Mouse (Mus musculus) forebrain, embryonic 14.5 days (tissue): ENCODE measurements at regions not wholly inside any gene's neighbourhood (a gene's known extent, or its start where the extent isn't known, plus 50 kb on each side); places are given as distances from the start of the nearest gene placed in this dataset.

Experiments used
- ATAC-seq: fragments of 200-750 bp; cut with Nextera tagmentation; 2 replicates; pipeline ENCODE4 v1.8.0; 2017; ENCODE audit warnings: mild to moderate bottlenecking, moderate library complexity
- DNase-seq: peaks from one replicate; pipeline ENCODE4 v3.0.0-alpha.2; 2015; ENCODE audit warnings: low spot score
- H3K27ac ChIP-seq: fragments of 300-500 bp; sonication (generic); 2 replicates; pipeline ENCODE4 v1.5.1; 2014; ENCODE audit warnings: low read depth, mild to moderate bottlenecking, control low read depth, low read length, moderate library complexity
- H3K27me3 ChIP-seq: fragments of 300-500 bp; sonication (generic); replicated peaks from 2 replicates; pipeline ENCODE4 v1.6.1; 2014; ENCODE audit warnings: low read length, control low read depth, mixed read lengths; ENCODE audit not compliant: control insufficient read depth, insufficient read depth
- H3K36me3 ChIP-seq: fragments of 300-500 bp; sonication (generic); 2 replicates; pipeline ENCODE4 v1.6.1; 2014; ENCODE audit warnings: low read length, control low read depth; ENCODE audit not compliant: control insufficient read depth, insufficient read depth
- H3K4me1 ChIP-seq: fragments of 300-500 bp; sonication (generic); 2 replicates; pipeline ENCODE4 v1.6.1; 2014; ENCODE audit warnings: antibody characterized with exemption, low read length, control low read depth; ENCODE audit not compliant: control insufficient read depth, insufficient read depth
- H3K4me2 ChIP-seq: fragments of 300-500 bp; sonication (generic); 2 replicates; pipeline ENCODE4 v1.6.1; 2014; ENCODE audit warnings: mild to moderate bottlenecking, control low read depth, low read length
- H3K4me3 ChIP-seq: fragments of 300-500 bp; sonication (generic); 2 replicates; pipeline ENCODE4 v1.5.1; 2014; ENCODE audit warnings: low read depth, low read length, control low read depth
- H3K9ac ChIP-seq: fragments of 300-500 bp; sonication (generic); 2 replicates; pipeline ENCODE4 v1.6.1; 2014; ENCODE audit warnings: mild to moderate bottlenecking, low read length, control low read depth, moderate library complexity
- H3K9me3 ChIP-seq: fragments of 300-500 bp; sonication (generic); replicated peaks from 2 replicates; pipeline ENCODE4 v1.6.1; 2016; ENCODE audit warnings: low read length, control low read depth, mixed read lengths; ENCODE audit not compliant: control insufficient read depth
- WGBS: fragments of 180-500 bp; shearing (Covaris S2); extraction: QIAGEN DNeasy Blood & Tissue Kit; methylation state at CpG from one replicate; pipeline ENCODE4 v1.1.7; 2014; 5-methylcytosine and 5-hydroxymethylcytosine counted together

DNA sequence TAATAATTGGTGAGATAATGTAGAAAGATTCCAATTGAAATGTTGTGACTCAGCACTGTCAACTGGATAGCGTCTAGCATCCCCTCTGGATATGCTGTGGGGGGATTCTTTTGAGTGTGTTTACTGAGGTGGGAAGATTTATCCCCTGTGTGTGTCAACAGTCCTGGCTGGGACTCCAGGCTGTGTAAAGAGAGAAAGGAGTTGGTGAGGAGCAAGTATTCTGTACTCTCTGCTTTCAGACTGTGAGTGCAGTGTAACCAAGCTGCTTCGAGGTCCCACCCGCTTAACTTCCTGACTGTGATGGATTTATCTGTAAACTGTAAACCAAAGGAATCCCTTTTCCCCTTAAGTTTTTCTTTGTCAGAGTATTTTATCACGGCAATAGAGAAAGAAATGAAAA, 175.7 kb upstream of the Gimd1 start:
- DNase-seq (no peak), ATAC-seq (no peak)
- Histone ChIP-seq H3K4me3 (no peak overlapping the region), H3K36me3 (no peaks in the 10 kb centered on the region), H3K4me1 (no peaks in the 10 kb centered on the region), H3K27me3 (no peaks in the 10 kb centered on the region), H3K4me2 (no peak overlapping the region), H3K27ac (no peak overlapping the region), H3K9me3 (no peaks in the 10 kb centered on the region), H3K9ac (no peak overlapping the region)
- WGBS = 66% methylated on average over 4 of the region's 4 CpGs

DNA sequence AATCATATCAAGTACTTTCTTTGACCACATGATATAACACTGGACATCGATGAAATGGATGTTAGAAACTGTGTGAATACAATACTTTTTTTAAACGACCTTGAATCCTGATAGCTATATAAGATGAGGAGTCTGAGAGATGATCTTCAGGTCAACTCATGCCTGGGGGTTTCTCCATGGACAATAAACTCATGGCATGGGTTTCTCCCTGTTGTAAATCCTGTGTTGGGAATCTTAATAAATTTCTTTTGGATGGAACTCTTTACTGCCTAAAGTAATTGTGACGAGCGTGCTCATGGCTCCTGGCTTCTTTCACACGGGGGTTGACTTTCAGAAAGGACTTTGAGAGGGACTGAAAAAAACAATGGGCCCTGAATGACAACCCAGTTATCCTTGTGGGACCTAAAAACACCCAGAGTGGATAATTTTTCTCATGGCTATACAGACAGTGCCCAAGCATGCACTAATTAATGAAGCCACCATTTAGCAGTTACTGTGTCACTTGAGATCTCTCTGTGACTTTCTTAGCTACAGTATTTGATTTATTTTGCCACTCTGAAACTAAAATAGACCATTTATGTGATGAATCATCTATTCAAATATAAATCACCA, 167.2 kb upstream of the Gimd1 start:
- H3K4me2 ChIP-seq = no peak overlapping the region
- no peak for DNase-seq
- H3K4me3 ChIP-seq = no peak overlapping the region
- H3K4me1 ChIP-seq = no peaks in the 10 kb centered on the region
- no peak overlapping the region for H3K27ac ChIP-seq
- ATAC-seq = no peak
- no peaks in the 10 kb centered on the region for H3K36me3 ChIP-seq
- H3K27me3 ChIP-seq = no peaks in the 10 kb centered on the region
- H3K9me3 ChIP-seq = no peaks in the 10 kb centered on the region
- H3K9ac ChIP-seq = no peak overlapping the region
- 73% methylated on average over 5 of the region's 5 CpGs for WGBS

DNA sequence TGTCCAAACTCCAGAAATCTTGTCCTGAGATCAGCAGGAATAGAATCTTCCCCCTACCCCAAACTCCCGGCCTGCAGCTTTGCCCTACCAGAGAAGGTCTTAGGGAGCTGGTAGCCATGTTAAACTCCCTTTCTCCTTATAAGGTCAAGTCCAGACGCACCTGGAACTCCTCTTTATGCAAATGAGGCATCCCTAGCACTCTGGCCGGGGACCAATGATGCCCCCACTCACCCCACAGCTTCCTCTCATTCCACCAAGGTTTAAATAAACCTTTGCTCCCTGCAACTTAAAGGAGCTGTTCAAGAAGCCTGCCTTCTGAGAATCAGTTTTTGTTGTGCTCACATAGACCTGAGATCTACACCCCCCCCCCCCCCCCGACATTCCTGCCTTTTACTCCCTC, 158.6 kb upstream of the Gimd1 start:
- WGBS = 54% methylated on average over 4 of the region's 4 CpGs

DNA sequence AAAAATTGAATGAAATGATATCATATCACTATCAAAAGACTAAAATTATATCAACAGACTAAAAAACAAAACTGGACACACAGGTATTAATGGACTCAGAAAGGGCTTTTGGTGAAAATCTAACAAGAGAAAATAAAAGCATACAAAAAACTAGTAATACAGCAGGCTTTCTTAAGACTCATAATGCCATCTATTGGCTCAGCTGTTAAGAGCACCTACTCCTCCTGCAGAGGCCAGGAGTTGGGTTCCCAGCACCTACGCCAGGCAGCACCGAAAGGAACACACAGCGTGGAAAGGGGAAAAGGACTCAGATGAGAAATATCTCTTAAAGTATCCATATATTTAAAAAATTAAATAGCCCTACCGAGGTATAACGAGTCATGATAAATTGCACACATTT, 151.9 kb upstream of the Gimd1 start:
- 92% methylated on average over 5 of the region's 5 CpGs for WGBS
- no peak overlapping the region for H3K4me2 ChIP-seq

More for the DNA sequence above, 158.6 kb upstream of the Gimd1 start:
- Histone ChIP-seq H3K4me3 (no peak overlapping the region), H3K27me3 (no peaks in the 10 kb centered on the region), H3K9me3 (no peaks in the 10 kb centered on the region), H3K27ac (no peak overlapping the region), H3K9ac (no peak overlapping the region), H3K36me3 (no peaks in the 10 kb centered on the region), H3K4me2 (no peak overlapping the region), H3K4me1 (no peaks in the 10 kb centered on the region)
- no peak for DNase-seq
- no peak for ATAC-seq

DNA sequence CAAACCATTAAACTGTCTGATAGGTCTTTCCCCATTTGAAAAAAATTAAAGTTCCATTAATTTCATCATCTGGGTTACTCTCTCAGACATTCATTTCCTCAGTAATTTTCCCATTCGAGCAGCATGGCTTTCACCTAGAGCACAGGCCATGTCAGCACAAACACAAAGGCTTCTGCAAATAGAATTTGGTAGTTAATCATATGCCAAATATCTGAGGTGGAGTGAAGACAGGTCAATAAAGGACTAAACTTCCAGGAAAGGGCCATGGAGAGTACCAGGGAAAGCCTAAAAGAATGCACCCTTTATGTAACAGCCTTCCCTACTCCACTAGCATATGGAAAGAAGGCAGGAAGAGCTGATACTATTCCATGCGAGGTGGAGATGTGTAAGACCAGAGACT, 150.3 kb upstream of the Gimd1 start:
- Histone ChIP-seq H3K4me2 (no peak overlapping the region), H3K27ac (no peak overlapping the region), H3K27me3 (no peaks in the 10 kb centered on the region), H3K36me3 (no peaks in the 10 kb centered on the region), H3K4me1 (no peaks in the 10 kb centered on the region), H3K9ac (no peak overlapping the region), H3K4me3 (no peak overlapping the region), H3K9me3 (no peaks in the 10 kb centered on the region)
- no peak for ATAC-seq
- 79% methylated on average over 2 of the region's 2 CpGs for WGBS
- no peak for DNase-seq

More for the DNA sequence above, 151.9 kb upstream of the Gimd1 start:
- Histone ChIP-seq H3K27me3 (no peaks in the 10 kb centered on the region), H3K9me3 (no peaks in the 10 kb centered on the region), H3K9ac (no peak overlapping the region), H3K36me3 (no peaks in the 10 kb centered on the region), H3K4me1 (no peaks in the 10 kb centered on the region), H3K27ac (no peak overlapping the region), H3K4me3 (no peak overlapping the region)
- ATAC-seq (no peak), DNase-seq (peak; percentile 10)

DNA sequence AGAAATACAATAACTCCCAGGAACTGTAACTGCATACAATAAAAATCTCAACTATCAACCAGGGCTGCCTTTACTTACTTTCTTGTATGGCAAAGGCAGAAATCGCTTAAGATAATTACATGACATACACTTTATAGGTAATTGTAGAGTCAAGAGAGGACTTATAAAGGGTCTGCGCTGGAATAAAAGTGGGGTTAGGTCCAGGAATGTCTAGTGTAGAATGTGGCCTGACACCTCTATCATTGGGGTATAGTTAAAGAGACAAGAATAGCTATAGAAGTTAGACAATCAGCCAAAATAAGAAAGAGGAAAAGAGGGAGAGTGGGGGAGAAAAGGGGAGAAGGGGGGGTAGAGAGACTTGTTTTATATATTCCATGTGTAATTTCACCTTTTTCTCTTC, 144.8 kb upstream of the Gimd1 start:
- H3K27ac ChIP-seq = no peak overlapping the region
- no peak overlapping the region for H3K4me3 ChIP-seq
- H3K27me3 ChIP-seq = no peaks in the 10 kb centered on the region
- H3K9me3 ChIP-seq = no peaks in the 10 kb centered on the region
- 92% methylated on average over 2 of the region's 2 CpGs for WGBS
- ATAC-seq (no peak), DNase-seq (no peak)
- H3K9ac ChIP-seq = no peak overlapping the region
- no peaks in the 10 kb centered on the region for H3K36me3 ChIP-seq
- H3K4me1 ChIP-seq = no peaks in the 10 kb centered on the region
- no peak overlapping the region for H3K4me2 ChIP-seq

DNA sequence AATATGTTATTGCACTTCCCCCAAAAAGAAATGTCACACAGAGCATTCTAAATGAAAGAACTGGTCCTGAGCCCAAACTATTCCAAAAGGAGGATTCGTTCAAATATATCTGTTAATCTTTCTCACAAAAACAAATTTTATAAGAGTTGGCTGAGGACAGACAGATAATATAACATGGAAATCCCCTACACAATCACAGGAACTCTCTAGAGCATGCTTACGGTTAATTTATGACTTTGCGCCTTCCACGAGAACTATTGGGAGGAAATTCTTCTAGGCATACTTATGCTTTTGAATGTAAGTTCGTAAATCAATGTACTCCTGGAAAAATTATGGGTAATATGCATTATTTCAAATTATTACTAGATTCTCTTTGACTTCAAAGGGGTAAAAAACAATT, 144.1 kb upstream of the Gimd1 start:
- H3K4me1 ChIP-seq = no peaks in the 10 kb centered on the region
- no peaks in the 10 kb centered on the region for H3K9me3 ChIP-seq
- no peak for DNase-seq
- no peak overlapping the region for H3K9ac ChIP-seq
- no peak overlapping the region for H3K4me2 ChIP-seq
- no peak overlapping the region for H3K4me3 ChIP-seq
- no peak for ATAC-seq
- WGBS = 95% methylated on average over 5 of the region's 5 CpGs
- H3K36me3 ChIP-seq = no peaks in the 10 kb centered on the region
- H3K27me3 ChIP-seq = no peaks in the 10 kb centered on the region
- H3K27ac ChIP-seq = no peak overlapping the region

DNA sequence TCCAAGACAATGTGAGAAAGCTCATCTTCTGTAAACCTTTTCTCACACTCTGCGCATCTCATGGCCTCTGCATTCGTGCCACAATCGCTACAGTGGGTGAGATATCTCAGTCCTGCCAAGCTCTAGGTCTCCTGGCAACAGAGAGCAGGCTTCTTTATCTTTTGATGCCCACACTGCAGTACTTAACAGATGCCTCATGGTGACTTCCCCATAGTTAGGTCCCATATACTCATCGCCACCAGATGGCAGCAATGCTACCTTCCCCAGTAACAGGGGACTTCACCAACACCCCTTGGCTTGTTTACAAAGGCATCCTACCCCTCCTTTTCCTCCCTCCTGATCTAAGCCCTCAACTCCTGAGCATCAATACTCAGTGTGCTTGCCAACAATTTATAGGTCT, 123.5 kb upstream of the Gimd1 start:
- no peak overlapping the region for H3K4me2 ChIP-seq
- ATAC-seq = peak; percentile 86
- no peaks in the 10 kb centered on the region for H3K9me3 ChIP-seq
- H3K4me1 ChIP-seq = no peaks in the 10 kb centered on the region
- H3K36me3 ChIP-seq = no peaks in the 10 kb centered on the region
- peak; percentile 74 for DNase-seq
- no peak overlapping the region for H3K4me3 ChIP-seq
- no peak overlapping the region for H3K27ac ChIP-seq
- WGBS = 13% methylated on average over 4 of the region's 4 CpGs
- no peaks in the 10 kb centered on the region for H3K27me3 ChIP-seq
- no peak overlapping the region for H3K9ac ChIP-seq

DNA sequence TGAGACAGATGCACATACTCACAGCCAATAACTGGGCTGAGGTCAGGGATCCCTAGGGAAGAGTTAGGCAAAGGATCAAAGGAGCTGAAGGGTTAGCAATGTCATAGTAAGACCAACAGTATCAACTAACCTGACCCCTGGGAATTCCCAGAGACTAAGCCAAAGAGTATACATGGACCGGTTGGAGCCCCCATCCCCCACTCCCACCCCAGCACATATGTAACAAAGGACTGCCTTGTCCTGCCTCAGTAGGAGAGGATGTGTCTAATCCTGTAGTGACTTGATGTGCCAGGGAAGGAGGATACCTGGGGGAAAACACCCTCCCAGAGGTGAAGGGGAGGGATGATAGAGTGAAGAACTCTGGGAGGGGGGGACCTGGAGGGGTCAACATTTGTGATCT, 119.4 kb upstream of the Gimd1 start:
- Histone ChIP-seq H3K9me3 (no peaks in the 10 kb centered on the region), H3K36me3 (no peaks in the 10 kb centered on the region), H3K9ac (no peak overlapping the region), H3K27me3 (no peaks in the 10 kb centered on the region), H3K27ac (no peak overlapping the region), H3K4me2 (no peak overlapping the region), H3K4me3 (no peak overlapping the region), H3K4me1 (no peaks in the 10 kb centered on the region)
- DNase-seq (no peak), ATAC-seq (no peak)
- 52% methylated on average over 1 of the region's 1 CpGs for whole genome bisulfite sequencing
